Mouse (Mus musculus) small intestine, adult 2 months (tissue): ENCODE data around the gene Wasf1. TPM values are rescaled to one million over a fixed set of nuclear protein-coding genes. Genes with fewer than 3 reads are reported as not detected.

ENCODE experiments used
- H3K27ac ChIP-seq: fragments of 200-500 bp; 2 replicates; pipeline ENCODE4 v1.5.1; 2012; ENCODE audit warnings: low read depth, low read length, control low read depth, inconsistent platforms; ENCODE audit not compliant: insufficient read depth
- H3K27me3 ChIP-seq: fragments of 200-500 bp; 2 replicates; pipeline ENCODE4 v1.6.1; 2012; ENCODE audit warnings: mild to moderate bottlenecking, moderate library complexity, low read length, inconsistent platforms; ENCODE audit not compliant: control insufficient read depth, insufficient read depth
- H3K36me3 ChIP-seq: fragments of 200-500 bp; 2 replicates; pipeline ENCODE4 v1.6.1; 2012; ENCODE audit warnings: mild to moderate bottlenecking, low read length, control low read depth, inconsistent platforms; ENCODE audit not compliant: control insufficient read depth, insufficient read depth
- H3K4me1 ChIP-seq: fragments of 200-500 bp; 2 replicates; pipeline ENCODE4 v1.6.1; 2012; ENCODE audit warnings: low read length, inconsistent platforms, mixed read lengths; ENCODE audit not compliant: control insufficient read depth, insufficient read depth, insufficient read length
- H3K4me3 ChIP-seq: fragments of 200-500 bp; 2 replicates; pipeline ENCODE4 v1.5.1; 2012; ENCODE audit warnings: low read depth, mild to moderate bottlenecking, control low read depth, inconsistent platforms, low read length, moderate library complexity
- CTCF ChIP-seq: fragments of 200-500 bp; IDR thresholded peaks from 2 replicates; pipeline ENCODE4 v1.5.1; 2012; ENCODE audit warnings: low read depth, mild to moderate bottlenecking, control low read depth, inconsistent platforms, low read length, moderate library complexity, mixed read lengths; ENCODE audit not compliant: insufficient replicate concordance, insufficient read length; ENCODE audit errors: extremely low read depth
- POLR2A ChIP-seq: fragments of 200-500 bp; IDR thresholded peaks from 2 replicates; pipeline ENCODE4 v1.6.1; 2012; ENCODE audit warnings: low read depth, mild to moderate bottlenecking, control low read depth, inconsistent platforms, low read length, moderate library complexity
- WGBS: fragments of 180-500 bp; shearing (Covaris S2); methylation state at CpG from one replicate; pipeline ENCODE4 v1.1.7; 2018; 5-methylcytosine and 5-hydroxymethylcytosine counted together
- polyA plus RNA-seq: library from polyadenylated mRNA; depleted of rRNA; stranded (reverse); fragments of >200 nt; gene quantifications from 2 replicates; pipeline ENCODE4 v1.2.3, GENCODE M21; 2012

The Wasf1 gene
- polyA plus RNA-seq, 1 experiment, result 0.87 TPM

- 88% methylated on average over 2 of the region's 2 CpGs for WGBS
- no peaks in the 10 kb centered on the region for H3K4me1 ChIP-seq
- no peak overlapping the region for H3K4me3 ChIP-seq
- TF ChIP-seq CTCF, result no peak
- no peak for TF ChIP-seq POLR2A
- no peaks in the 10 kb centered on the region for H3K36me3 ChIP-seq
- H3K27ac ChIP-seq, result no peak overlapping the region
- peaks cover 13% of the 10 kb centered on the region for H3K27me3 ChIP-seq
Observed at GRCm38 (mm10) chr10:40887316-40887715, 4.0 kb downstream of the Wasf1 start.

- no peak overlapping the region for H3K4me3 ChIP-seq
- 80% methylated on average over 4 of the region's 4 CpGs for WGBS
- TF ChIP-seq POLR2A (no peak), CTCF (no peak)
- no peak overlapping the region for H3K27ac ChIP-seq
- H3K27me3 ChIP-seq, result peaks cover 4% of the 10 kb centered on the region
- no peaks in the 10 kb centered on the region for H3K4me1 ChIP-seq
- no peaks in the 10 kb centered on the region for H3K36me3 ChIP-seq
Observed at GRCm38 (mm10) chr10:40889146-40889545, 5.9 kb downstream of the Wasf1 start.

- Histone ChIP-seq H3K27ac (no peak overlapping the region), H3K4me3 (no peak overlapping the region), H3K27me3 (no peaks in the 10 kb centered on the region), H3K4me1 (no peaks in the 10 kb centered on the region), H3K36me3 (no peaks in the 10 kb centered on the region)
- WGBS, result 91% methylated on average over 12 of the region's 12 CpGs
- no peak for TF ChIP-seq CTCF
- TF ChIP-seq POLR2A, result no peak
Observed at GRCm38 (mm10) chr10:40895765-40896164, 12.5 kb downstream of the Wasf1 start.

GRCm38 (mm10) chr10:40896656-40897055 lies 13.4 kb downstream of the Wasf1 start:
- no peak overlapping the region for H3K27ac ChIP-seq
- no peaks in the 10 kb centered on the region for H3K4me1 ChIP-seq
- TF ChIP-seq POLR2A (no peak), CTCF (no peak)
- H3K27me3 ChIP-seq, result no peaks in the 10 kb centered on the region
- no peaks in the 10 kb centered on the region for H3K36me3 ChIP-seq
- no peak overlapping the region for H3K4me3 ChIP-seq
- WGBS, result 68% methylated on average over 5 of the region's 5 CpGs

GRCm38 (mm10) chr10:40901786-40902185 lies 18.5 kb downstream of the Wasf1 start:
- no peaks in the 10 kb centered on the region for H3K4me1 ChIP-seq
- 73% methylated on average over 4 of the region's 4 CpGs for WGBS
- no peaks in the 10 kb centered on the region for H3K36me3 ChIP-seq
- H3K27ac ChIP-seq, result no peak overlapping the region
- TF ChIP-seq CTCF (no peak), POLR2A (no peak)
- H3K4me3 ChIP-seq, result no peak overlapping the region
- no peaks in the 10 kb centered on the region for H3K27me3 ChIP-seq

GRCm38 (mm10) chr10:40906131-40906530 lies 22.9 kb downstream of the Wasf1 start:
- Histone ChIP-seq H3K4me3 (no peak overlapping the region), H3K27ac (no peak overlapping the region), H3K36me3 (no peaks in the 10 kb centered on the region), H3K4me1 (no peaks in the 10 kb centered on the region), H3K27me3 (no peaks in the 10 kb centered on the region)
- WGBS, result 89% methylated on average over 1 of the region's 1 CpGs
- no peak for TF ChIP-seq CTCF
- TF ChIP-seq POLR2A, result no peak

- Histone ChIP-seq H3K27me3 (no peaks in the 10 kb centered on the region), H3K36me3 (no peaks in the 10 kb centered on the region), H3K4me1 (no peaks in the 10 kb centered on the region), H3K27ac (no peak overlapping the region), H3K4me3 (no peak overlapping the region)
- TF ChIP-seq POLR2A (no peak), CTCF (no peak)
- WGBS, result 74% methylated on average over 7 of the region's 7 CpGs
Observed at GRCm38 (mm10) chr10:40906802-40907201, 23.5 kb downstream of the Wasf1 start.

- TF ChIP-seq CTCF, result no peak
- no peak for TF ChIP-seq POLR2A
- H3K27me3 ChIP-seq, result no peaks in the 10 kb centered on the region
- no peak overlapping the region for H3K27ac ChIP-seq
- H3K4me3 ChIP-seq, result no peak overlapping the region
- H3K4me1 ChIP-seq, result no peaks in the 10 kb centered on the region
- 31% methylated on average over 2 of the region's 2 CpGs for WGBS
- no peaks in the 10 kb centered on the region for H3K36me3 ChIP-seq
Observed at GRCm38 (mm10) chr10:40908580-40908979, 25.3 kb downstream of the Wasf1 start.
